Mouse (Mus musculus) kidney, postnatal 14 days (tissue): Measurements from ENCODE around the gene Mepce.

Experiments used
- DNase-seq: peaks from one replicate; pipeline ENCODE4 v3.0.0; 2022; ENCODE audit warnings: mixed read lengths

The Mepce gene

DNA sequence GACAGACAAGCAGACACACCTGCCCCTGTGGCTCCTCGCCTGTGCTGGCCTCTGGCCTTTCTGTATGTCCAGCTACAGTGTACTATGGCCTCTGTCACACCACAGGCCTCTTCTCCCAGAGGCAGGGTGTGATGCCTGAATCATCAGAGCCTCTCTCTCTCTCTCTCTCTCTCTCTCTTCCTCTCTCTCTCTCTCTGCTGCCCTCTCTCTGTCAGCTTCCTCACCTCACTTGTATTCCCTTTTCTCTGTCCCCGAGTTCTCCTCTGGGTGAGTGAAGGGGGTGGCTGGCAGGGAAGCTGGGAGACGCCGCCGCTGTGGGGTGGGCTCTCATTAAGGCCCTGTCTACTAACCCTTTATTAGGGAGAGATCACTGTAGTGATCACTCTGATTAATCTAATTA lies 48.9 kb downstream of the Mepce start:
- no peak for DNase-seq

DNA sequence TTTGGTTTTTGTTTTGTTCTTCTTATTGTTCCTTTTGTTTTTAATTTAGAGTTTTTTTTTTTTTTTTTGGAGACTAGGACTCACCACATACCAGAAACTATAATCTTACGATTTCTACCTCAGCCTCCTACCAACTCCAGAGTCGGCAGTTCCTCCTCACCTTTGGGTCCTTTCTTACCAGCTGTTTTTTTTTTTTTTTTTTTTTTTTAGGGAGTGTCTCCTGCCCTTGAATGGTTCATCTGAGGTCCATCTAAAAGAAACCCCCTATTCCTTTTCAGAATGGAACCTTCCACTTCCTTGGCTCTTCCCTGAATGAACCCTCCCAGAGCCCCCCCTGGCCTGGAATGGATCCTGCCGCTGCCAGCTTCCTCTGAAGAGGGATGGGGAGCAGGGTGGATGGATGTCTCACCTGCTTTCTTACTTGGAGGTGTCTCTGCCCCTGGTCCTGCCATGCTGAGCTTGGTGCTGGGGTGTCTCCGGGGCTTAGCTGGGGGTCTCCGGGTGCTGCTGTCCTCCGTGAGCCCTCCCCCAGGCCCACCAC lies 50.0 kb downstream of the Mepce start:
- no peak for DNase-seq

GRCm38 (mm10) chr5:137734289-137735061 lies 53.0 kb downstream of the Mepce start:
- DNase-seq: no peak

GRCm38 (mm10) chr5:137733638-137734288 lies 53.7 kb downstream of the Mepce start:
- no peak for DNase-seq
